Mouse (Mus musculus) neural tube, embryonic 14.5 days (tissue): ENCODE measurements around the gene Eml3. TPM values are rescaled to one million over a fixed set of nuclear protein-coding genes. Genes with fewer than 3 reads are reported as not detected.
A peak's percentile ranks its signal among the peaks of the same experiment; 100 is the strongest.
"Not testable (repeated sequence)": the region's sequence is repeated elsewhere in the genome, so short reads cannot be mapped to it uniquely, and the experiment has no call there.

Source experiments
- ATAC-seq: fragments of 200-750 bp; cut with Nextera tagmentation; 2 replicates; pipeline ENCODE4 v1.8.0; 2017; ENCODE audit warnings: low read depth, mild to moderate bottlenecking, moderate TSS enrichment, moderate library complexity
- H3K27ac ChIP-seq: fragments of 300-500 bp; sonication (generic); 2 replicates; pipeline ENCODE4 v1.5.1; 2014; ENCODE audit warnings: low read depth, mild to moderate bottlenecking, control low read depth, low read length, moderate library complexity, mixed read lengths
- H3K27me3 ChIP-seq: fragments of 300-500 bp; sonication (generic); 2 replicates; pipeline ENCODE4 v1.6.1; 2014; ENCODE audit warnings: low read length; ENCODE audit not compliant: control insufficient read depth, insufficient read depth
- H3K36me3 ChIP-seq: fragments of 300-500 bp; sonication (generic); 2 replicates; pipeline ENCODE4 v1.6.1; 2014; ENCODE audit warnings: low read length, mixed read lengths; ENCODE audit not compliant: control insufficient read depth, insufficient read depth
- H3K4me1 ChIP-seq: fragments of 300-500 bp; sonication (generic); 2 replicates; pipeline ENCODE4 v1.6.1; 2014; ENCODE audit warnings: low read length; ENCODE audit not compliant: control insufficient read depth, insufficient read depth
- H3K4me2 ChIP-seq: fragments of 300-500 bp; sonication (generic); 2 replicates; pipeline ENCODE4 v1.6.1; 2014; ENCODE audit warnings: mild to moderate bottlenecking, low read depth, low read length, control low read depth
- H3K4me3 ChIP-seq: fragments of 300-500 bp; sonication (generic); 2 replicates; pipeline ENCODE4 v1.5.1; 2014; ENCODE audit warnings: low read depth, low read length, control low read depth, mixed read lengths
- H3K9ac ChIP-seq: fragments of 300-500 bp; sonication (generic); replicated peaks from 2 replicates; pipeline ENCODE4 v1.6.1; 2014; ENCODE audit warnings: low read depth, mild to moderate bottlenecking, control low read depth, low read length, mixed read lengths
- H3K9me3 ChIP-seq: fragments of 300-500 bp; sonication (generic); 2 replicates; pipeline ENCODE4 v1.6.1; 2016; ENCODE audit warnings: low read length; ENCODE audit not compliant: control insufficient read depth
- WGBS: fragments of 180-500 bp; shearing (Covaris S2); extraction: QIAGEN DNeasy Blood & Tissue Kit; methylation state at CpG from one replicate; pipeline ENCODE4 v1.1.7; 2014; 5-methylcytosine and 5-hydroxymethylcytosine counted together
- polyA plus RNA-seq: library from polyadenylated mRNA; unstranded; fragments of >200 nt; fragmentation: Nextera tagmentation; extraction: Ambion mirVana; gene quantifications from 2 replicates; pipeline ENCODE4 v1.2.1, GENCODE M21; 2014

Eml3 gene
- polyA plus RNA-seq, 1 experiment from 2014 or later, result 6.2 TPM

DNA sequence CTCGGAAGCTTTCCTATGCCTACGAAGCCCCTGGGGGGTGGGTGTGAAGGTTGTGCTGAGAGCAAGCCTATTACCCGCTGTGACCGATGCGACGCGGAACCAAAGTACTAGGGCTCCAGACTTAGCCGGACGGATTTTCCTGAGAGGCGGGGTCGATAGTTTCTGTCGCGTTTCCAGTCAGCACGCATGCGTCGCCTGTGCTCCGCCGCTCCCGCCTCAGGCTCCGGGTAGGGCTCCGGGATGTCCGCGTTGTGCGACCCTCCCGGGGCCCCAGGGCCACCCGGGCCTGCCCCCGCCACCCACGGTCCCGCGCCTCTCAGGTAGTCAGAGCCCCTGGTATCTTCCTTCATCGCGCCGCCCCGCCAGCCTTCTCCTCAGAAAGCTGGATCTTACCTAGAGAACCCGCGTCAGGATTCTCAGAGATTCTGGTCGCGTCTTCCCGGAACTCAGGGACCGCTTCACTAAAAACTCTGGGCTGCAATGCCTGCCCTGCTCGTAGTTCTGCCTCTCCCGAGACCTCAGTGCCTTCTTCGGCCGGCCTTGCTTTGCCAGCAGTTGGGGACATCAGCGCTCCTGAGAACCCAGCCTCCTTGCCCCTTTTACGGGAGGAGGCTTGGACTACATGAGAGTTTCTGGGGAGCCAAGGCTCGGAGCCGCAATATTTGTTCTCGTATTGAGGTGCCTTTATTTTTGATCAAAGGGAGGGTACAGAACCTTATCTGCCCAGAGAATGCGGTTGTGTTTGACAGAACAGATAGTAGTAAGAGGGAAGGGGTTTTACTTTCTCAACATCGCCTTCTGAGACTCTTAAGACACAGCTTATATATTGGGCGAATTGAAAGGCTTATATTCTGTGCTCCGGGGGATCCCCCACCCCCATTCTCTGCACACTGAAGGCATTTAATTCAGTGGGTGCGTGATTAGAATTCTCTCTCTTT lies 36.3 kb upstream of the Eml3 start, which contains the start of gene Ints5:
TSS of gene Ints5 (plus strand) at position 177 of the 938 bp plus-strand sequence.
- ATAC-seq, result peak; percentile 47
- no peaks in the 10 kb centered on the region for H3K27me3 ChIP-seq
- peak within 1 kb of the TSS; percentile 86 for H3K27ac ChIP-seq
- peak within 1 kb of the TSS; percentile 83 for H3K9ac ChIP-seq
- 2% methylated on average over 54 of the region's 54 CpGs for WGBS
- H3K4me3 ChIP-seq, result peak within 1 kb of the TSS; percentile 81
- peak within 1 kb of the TSS; percentile 94 for H3K4me2 ChIP-seq
- H3K36me3 ChIP-seq, result peaks cover 7% of the 10 kb centered on the region; the same call in 1 of the 2 replicates
- no peaks in the 10 kb centered on the region for H3K9me3 ChIP-seq
- peaks cover 19% of the 10 kb centered on the region for H3K4me1 ChIP-seq

DNA sequence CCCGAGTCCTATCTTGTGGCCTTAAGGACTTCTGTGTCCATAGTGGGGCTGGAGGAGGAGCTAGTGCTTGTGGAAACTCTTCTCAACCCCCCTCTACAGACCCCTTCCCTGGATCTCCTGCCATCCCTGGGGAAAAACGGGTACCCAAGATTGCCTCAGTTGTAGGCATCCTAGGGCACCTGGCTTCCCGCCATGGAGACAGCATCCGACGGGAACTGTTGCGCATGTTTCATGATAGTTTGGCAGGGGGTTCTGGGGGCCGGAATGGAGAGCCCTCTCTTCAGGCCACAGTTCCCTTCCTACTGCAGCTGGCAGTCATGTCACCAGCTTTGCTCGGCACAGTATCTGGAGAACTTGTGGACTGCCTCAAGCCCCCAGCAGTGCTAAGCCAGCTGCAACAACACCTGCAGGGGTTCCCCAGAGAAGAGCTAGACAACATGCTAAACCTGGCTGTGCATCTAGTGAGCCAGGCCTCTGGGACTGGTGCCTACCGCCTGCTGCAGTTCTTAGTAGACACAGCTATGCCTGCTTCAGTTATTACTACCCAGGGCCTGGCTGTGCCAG lies 33.9 kb upstream of the Eml3 start:
- H3K4me3 ChIP-seq, result no peak overlapping the region
- 89% methylated on average over 9 of the region's 9 CpGs for WGBS
- H3K27me3 ChIP-seq, result no peaks in the 10 kb centered on the region
- peaks cover 27% of the 10 kb centered on the region for H3K4me1 ChIP-seq
- no peak overlapping the region for H3K9ac ChIP-seq
- H3K27ac ChIP-seq, result no peak overlapping the region
- no peak for ATAC-seq
- H3K4me2 ChIP-seq, result no peak overlapping the region
- no peaks in the 10 kb centered on the region for H3K9me3 ChIP-seq
- H3K36me3 ChIP-seq, result peaks cover 7% of the 10 kb centered on the region; the same call in 1 of the 2 replicates

DNA sequence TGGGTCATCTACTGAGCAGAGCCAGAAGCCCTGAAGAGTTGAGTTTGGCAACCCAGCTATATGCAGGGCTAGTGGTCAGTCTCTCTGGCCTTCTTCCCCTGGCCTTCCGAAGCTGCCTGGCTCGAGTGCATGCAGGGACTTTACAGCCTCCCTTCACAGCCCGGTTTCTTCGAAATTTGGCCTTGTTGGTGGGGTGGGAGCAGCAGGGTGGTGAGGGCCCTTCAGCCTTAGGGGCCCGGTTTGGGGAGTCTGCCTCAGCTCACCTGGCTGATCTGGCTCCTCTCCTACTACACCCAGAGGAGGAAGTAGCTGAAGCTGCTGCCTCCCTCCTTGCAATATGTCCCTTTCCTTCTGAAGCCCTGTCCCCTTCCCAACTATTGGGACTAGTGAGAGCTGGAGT lies 33.1 kb upstream of the Eml3 start:
- not testable (repeated sequence) for H3K4me2 ChIP-seq, H3K27me3 ChIP-seq, ATAC-seq, H3K4me3 ChIP-seq, H3K9ac ChIP-seq, H3K36me3 ChIP-seq, H3K9me3 ChIP-seq, H3K27ac ChIP-seq
- 90% methylated on average over 5 of the region's 5 CpGs for WGBS
- H3K4me1 ChIP-seq, result peaks cover 27% of the 10 kb centered on the region

DNA sequence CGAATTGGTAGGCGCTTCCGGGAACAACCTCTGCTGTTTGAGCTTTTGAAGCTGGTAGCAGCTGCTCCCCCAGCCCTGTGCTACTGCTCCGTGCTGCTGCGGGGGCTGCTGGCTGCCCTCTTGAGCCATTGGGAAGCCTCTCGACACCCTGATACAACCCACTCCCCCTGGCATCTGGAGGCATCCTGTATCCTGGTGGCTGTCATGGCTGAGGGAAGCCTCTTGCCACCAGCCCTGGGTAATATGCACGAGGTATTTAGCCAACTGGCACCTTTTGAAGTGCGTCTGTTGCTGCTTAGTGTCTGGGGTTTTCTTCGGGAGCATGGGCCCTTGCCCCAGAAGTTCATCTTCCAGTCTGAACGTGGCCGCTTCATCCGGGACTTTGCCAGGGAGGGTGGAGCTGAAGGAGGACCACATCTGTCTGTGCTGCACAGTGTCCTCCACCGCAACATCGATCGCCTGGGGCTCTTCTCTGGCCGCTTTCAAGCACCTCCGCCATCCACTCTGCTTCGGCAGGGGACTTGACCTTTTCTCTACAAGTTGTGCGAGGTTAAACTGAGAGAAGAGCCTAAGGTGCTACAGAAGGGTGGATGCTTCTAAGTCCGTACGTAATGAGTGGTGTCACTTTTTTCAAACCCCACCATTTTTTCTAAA lies 32.0 kb upstream of the Eml3 start:
- H3K27me3 ChIP-seq, H3K9me3 ChIP-seq, H3K36me3 ChIP-seq: not testable (repeated sequence)
- Histone ChIP-seq H3K4me2 (peak overlapping the region; percentile 77), H3K9ac (peak overlapping the region; percentile 44), H3K4me3 (peak overlapping the region; percentile 76), H3K4me1 (peaks cover 26% of the 10 kb centered on the region), H3K27ac (peak overlapping the region; percentile 81)
- ATAC-seq, result peak; percentile 45
- WGBS, result 19% methylated on average over 21 of the region's 21 CpGs

DNA sequence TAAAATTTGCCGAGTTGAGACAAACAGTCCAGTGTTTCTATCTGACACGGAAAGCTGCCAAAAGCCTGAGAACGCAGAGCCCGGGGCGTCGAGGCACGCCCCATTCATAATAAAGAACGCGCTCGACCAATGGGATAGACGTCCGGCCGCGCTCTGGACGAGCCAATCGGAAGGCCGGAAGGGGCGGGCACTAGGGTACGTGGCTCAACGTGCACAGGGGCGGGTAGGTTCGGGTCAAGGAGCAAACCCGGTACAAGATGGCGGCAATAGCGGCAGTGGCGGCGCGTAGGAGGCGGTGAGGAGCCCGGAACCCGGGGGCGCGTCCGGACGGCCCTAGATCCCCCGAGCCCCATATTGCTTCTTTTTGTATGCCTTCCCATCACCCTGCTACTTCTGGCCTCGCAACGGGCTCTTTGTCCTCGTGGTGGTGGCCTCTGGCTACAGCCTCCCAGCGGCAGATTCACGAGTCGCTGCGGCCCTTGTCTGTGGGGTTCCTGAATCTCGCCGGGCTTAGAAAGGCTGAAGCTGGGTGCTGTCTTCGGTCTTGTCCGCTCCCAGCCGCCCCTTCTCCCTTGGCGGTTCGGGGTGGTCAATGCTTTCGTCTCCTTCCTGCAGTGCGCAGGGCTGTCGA lies 31.4 kb upstream of the Eml3 start, which contains the start of gene Ganab:
TSS of gene Ganab (plus strand) at position 207 of the 631 bp plus-strand sequence.
- H3K9me3 ChIP-seq, result no peaks in the 10 kb centered on the region
- no peaks in the 10 kb centered on the region for H3K27me3 ChIP-seq
- peak; percentile 99 for ATAC-seq
- peak within 1 kb of the TSS; percentile 81 for H3K27ac ChIP-seq
- peak within 1 kb of the TSS; percentile 77 for H3K4me2 ChIP-seq
- peak within 1 kb of the TSS; percentile 76 for H3K4me3 ChIP-seq
- H3K4me1 ChIP-seq, result peaks cover 23% of the 10 kb centered on the region
- peaks cover 10% of the 10 kb centered on the region; the same call in 1 of the 2 replicates for H3K36me3 ChIP-seq
- WGBS, result under 1% methylated on average over 49 of the region's 53 CpGs
- H3K9ac ChIP-seq, result peak within 1 kb of the TSS; percentile 46

DNA sequence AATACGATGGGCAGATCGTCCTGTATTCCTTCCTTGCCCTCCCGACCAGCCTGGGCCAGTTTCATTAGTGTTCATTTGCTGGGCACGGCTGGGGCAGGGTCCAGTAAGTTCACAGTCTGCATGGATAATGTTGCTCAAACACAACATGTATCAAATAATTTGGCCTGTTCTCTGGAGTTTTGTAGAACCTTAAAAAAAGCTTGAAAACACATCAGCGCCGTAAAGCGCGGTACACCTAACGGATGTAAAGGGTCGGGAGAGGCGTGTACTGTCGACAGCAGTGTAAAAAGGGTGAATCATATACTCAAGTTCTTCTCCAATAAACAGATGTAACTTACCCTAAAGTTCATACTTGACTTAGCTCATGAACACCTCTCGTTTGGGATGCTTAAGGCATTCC lies 30.8 kb upstream of the Eml3 start:
- Histone ChIP-seq H3K4me1 (peaks cover 20% of the 10 kb centered on the region), H3K27ac (peak overlapping the region; percentile 81), H3K36me3 (peaks cover 15% of the 10 kb centered on the region), H3K4me2 (peak overlapping the region; percentile 77), H3K4me3 (peak overlapping the region; percentile 76), H3K9ac (peak overlapping the region; percentile 46), H3K27me3 (no peaks in the 10 kb centered on the region), H3K9me3 (no peaks in the 10 kb centered on the region)
- WGBS, result 11% methylated on average over 13 of the region's 13 CpGs
- ATAC-seq, result no peak

DNA sequence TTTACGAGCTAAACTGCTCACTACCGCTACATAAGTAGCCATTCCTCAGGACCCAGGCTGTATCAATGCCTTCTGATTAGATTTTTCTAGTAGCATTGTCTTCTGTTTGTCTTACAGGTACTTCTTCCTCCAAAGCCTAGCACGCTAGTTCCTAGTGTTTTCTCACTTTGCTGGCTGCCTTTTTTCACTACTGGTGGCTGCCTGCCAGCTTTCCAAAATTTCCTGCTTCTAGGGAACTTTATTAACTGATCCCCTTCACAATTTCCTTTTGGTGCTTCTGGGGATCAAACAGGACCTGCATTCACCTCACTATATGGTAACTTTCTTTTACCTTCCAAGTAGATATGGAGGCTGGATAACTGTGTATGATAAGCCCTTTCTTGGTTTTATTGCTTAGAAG lies 30.3 kb upstream of the Eml3 start:
- ATAC-seq, result no peak
- H3K36me3 ChIP-seq, result peaks cover 17% of the 10 kb centered on the region
- peaks cover 20% of the 10 kb centered on the region for H3K4me1 ChIP-seq
- 53% methylated on average over 3 of the region's 3 CpGs for WGBS
- no peaks in the 10 kb centered on the region for H3K27me3 ChIP-seq
- H3K9ac ChIP-seq, result peak overlapping the region; percentile 46; the same call in 1 of the 2 replicates
- no peaks in the 10 kb centered on the region for H3K9me3 ChIP-seq
- peak overlapping the region; percentile 76 for H3K4me3 ChIP-seq
- H3K4me2 ChIP-seq, result peak overlapping the region; percentile 77
- H3K27ac ChIP-seq, result no peak overlapping the region

DNA sequence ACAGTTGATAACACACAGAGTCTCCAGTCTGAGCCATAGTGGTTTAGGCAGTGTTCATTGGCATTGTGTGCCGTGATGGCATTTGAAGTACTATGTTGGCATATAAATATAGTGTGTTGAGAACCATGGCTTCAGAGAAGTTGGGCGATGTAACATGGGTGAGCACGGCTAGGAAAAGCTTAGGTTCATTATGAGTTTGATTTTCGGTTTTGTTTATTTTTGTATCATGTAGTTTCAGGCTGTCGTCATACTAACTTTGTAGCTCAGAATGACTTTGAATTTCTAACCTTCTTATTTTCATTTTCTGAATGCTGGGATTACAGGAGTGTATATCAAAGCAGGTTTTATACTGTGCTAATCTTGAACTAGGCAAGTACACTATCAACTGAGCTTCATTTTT lies 25.9 kb upstream of the Eml3 start:
- no peak overlapping the region for H3K9ac ChIP-seq
- WGBS, result 96% methylated on average over 5 of the region's 5 CpGs
- peaks cover 49% of the 10 kb centered on the region for H3K36me3 ChIP-seq
- H3K4me1 ChIP-seq, result peaks cover 10% of the 10 kb centered on the region; the same call in 1 of the 2 replicates
- H3K27me3 ChIP-seq, result no peaks in the 10 kb centered on the region
- H3K9me3 ChIP-seq, result no peaks in the 10 kb centered on the region
- no peak overlapping the region for H3K4me3 ChIP-seq
- H3K4me2 ChIP-seq, result no peak overlapping the region
- H3K27ac ChIP-seq, result no peak overlapping the region
- no peak for ATAC-seq
